Mouse (Mus musculus): ENCODE results near the gene Magi1. TPM values are rescaled to one million over a fixed set of nuclear protein-coding genes. Genes with fewer than 3 reads are reported as not detected.

Magi1 gene
- polyA plus RNA-seq, 1 experiment from 2014 or later, result 23.5 TPM

GRCm38 (mm10) chr6:94183354-94183851, 100.3 kb downstream of the Magi1 start:
- no peak overlapping the region for H3K27ac ChIP-seq (ENCODE audit: low read depth, low read length)
- no peak for DNase-seq (ENCODE audit: low spot score)
- 75% methylated on average over 14 of the region's 14 CpGs for WGBS
- H3K4me1 ChIP-seq (ENCODE audit: control insufficient read depth, insufficient read depth, low read length), result peaks cover 8% of the 10 kb centered on the region; the same call in 1 of the 2 replicates
- H3K9ac ChIP-seq (ENCODE audit: low read length), result no peak overlapping the region
- H3K9me3 ChIP-seq (ENCODE audit: control insufficient read depth, low read length), result no peaks in the 10 kb centered on the region
- no peak for ATAC-seq (ENCODE audit: insufficient read depth, low FRiP score, low TSS enrichment)
- no peaks in the 10 kb centered on the region for H3K36me3 ChIP-seq (ENCODE audit: control insufficient read depth, insufficient read depth, low read length)
- no peaks in the 10 kb centered on the region for H3K27me3 ChIP-seq (ENCODE audit: control insufficient read depth, insufficient read depth, low read length)
- no peak overlapping the region for H3K4me3 ChIP-seq (ENCODE audit: low read depth, low read length)
- no peak overlapping the region for H3K4me2 ChIP-seq (ENCODE audit: low read depth)

- no peaks in the 10 kb centered on the region for H3K27me3 ChIP-seq (ENCODE audit: control insufficient read depth, insufficient read depth, low read length)
- peaks cover 13% of the 10 kb centered on the region for H3K4me1 ChIP-seq (ENCODE audit: control insufficient read depth, insufficient read depth, low read length)
- ATAC-seq (ENCODE audit: insufficient read depth, low FRiP score, low TSS enrichment), result no peak
- no peak overlapping the region for H3K4me2 ChIP-seq (ENCODE audit: low read depth)
- no peaks in the 10 kb centered on the region for H3K9me3 ChIP-seq (ENCODE audit: control insufficient read depth, low read length)
- WGBS, result 18% methylated on average over 2 of the region's 2 CpGs
- H3K9ac ChIP-seq (ENCODE audit: low read length), result no peak overlapping the region
- H3K27ac ChIP-seq (ENCODE audit: low read depth, low read length), result no peak overlapping the region
- DNase-seq (ENCODE audit: low spot score), result no peak
- no peaks in the 10 kb centered on the region for H3K36me3 ChIP-seq (ENCODE audit: control insufficient read depth, insufficient read depth, low read length)
- no peak overlapping the region for H3K4me3 ChIP-seq (ENCODE audit: low read depth, low read length)
Observed at GRCm38 (mm10) chr6:94181673-94182255, 102.0 kb downstream of the Magi1 start.

GRCm38 (mm10) chr6:94180331-94181150, 103.2 kb downstream of the Magi1 start:
- WGBS, result 91% methylated on average over 14 of the region's 14 CpGs
- Histone ChIP-seq H3K27me3 (ENCODE audit: control insufficient read depth, insufficient read depth, low read length) (no peaks in the 10 kb centered on the region), H3K4me3 (ENCODE audit: low read depth, low read length) (no peak overlapping the region), H3K4me1 (ENCODE audit: control insufficient read depth, insufficient read depth, low read length) (peaks cover 13% of the 10 kb centered on the region), H3K9me3 (ENCODE audit: control insufficient read depth, low read length) (no peaks in the 10 kb centered on the region), H3K36me3 (ENCODE audit: control insufficient read depth, insufficient read depth, low read length) (no peaks in the 10 kb centered on the region), H3K27ac (ENCODE audit: low read depth, low read length) (no peak overlapping the region), H3K4me2 (ENCODE audit: low read depth) (no peak overlapping the region), H3K9ac (ENCODE audit: low read length) (no peak overlapping the region)
- no peak for ATAC-seq (ENCODE audit: insufficient read depth, low FRiP score, low TSS enrichment)
- DNase-seq (ENCODE audit: low spot score), result no peak

GRCm38 (mm10) chr6:94177559-94177958, 106.2 kb downstream of the Magi1 start:
- no peak for ATAC-seq (ENCODE audit: insufficient read depth, low FRiP score, low TSS enrichment)
- no peaks in the 10 kb centered on the region for H3K27me3 ChIP-seq (ENCODE audit: control insufficient read depth, insufficient read depth, low read length)
- no peak overlapping the region for H3K4me2 ChIP-seq (ENCODE audit: low read depth)
- 56% methylated on average over 3 of the region's 3 CpGs for WGBS
- H3K27ac ChIP-seq (ENCODE audit: low read depth, low read length), result no peak overlapping the region
- H3K4me3 ChIP-seq (ENCODE audit: low read depth, low read length), result no peak overlapping the region
- no peaks in the 10 kb centered on the region for H3K36me3 ChIP-seq (ENCODE audit: control insufficient read depth, insufficient read depth, low read length)
- DNase-seq (ENCODE audit: low spot score), result no peak
- H3K4me1 ChIP-seq (ENCODE audit: control insufficient read depth, insufficient read depth, low read length), result peaks cover 13% of the 10 kb centered on the region
- no peak overlapping the region for H3K9ac ChIP-seq (ENCODE audit: low read length)
- no peaks in the 10 kb centered on the region for H3K9me3 ChIP-seq (ENCODE audit: control insufficient read depth, low read length)

GRCm38 (mm10) chr6:94176705-94177104, 107.0 kb downstream of the Magi1 start:
- H3K9me3 ChIP-seq (ENCODE audit: control insufficient read depth, low read length), result no peaks in the 10 kb centered on the region
- ATAC-seq (ENCODE audit: insufficient read depth, low FRiP score, low TSS enrichment) (no peak), DNase-seq (ENCODE audit: low spot score) (no peak)
- H3K27ac ChIP-seq (ENCODE audit: low read depth, low read length), result no peak overlapping the region
- H3K27me3 ChIP-seq (ENCODE audit: control insufficient read depth, insufficient read depth, low read length), result no peaks in the 10 kb centered on the region
- H3K4me2 ChIP-seq (ENCODE audit: low read depth), result no peak overlapping the region
- WGBS, result 20% methylated on average over 4 of the region's 4 CpGs
- peaks cover 5% of the 10 kb centered on the region for H3K4me1 ChIP-seq (ENCODE audit: control insufficient read depth, insufficient read depth, low read length)
- H3K36me3 ChIP-seq (ENCODE audit: control insufficient read depth, insufficient read depth, low read length), result no peaks in the 10 kb centered on the region
- H3K9ac ChIP-seq (ENCODE audit: low read length), result no peak overlapping the region
- H3K4me3 ChIP-seq (ENCODE audit: low read depth, low read length), result no peak overlapping the region

- H3K4me3 ChIP-seq (ENCODE audit: low read depth, low read length), result no peak overlapping the region
- no peak overlapping the region for H3K9ac ChIP-seq (ENCODE audit: low read length)
- H3K9me3 ChIP-seq (ENCODE audit: control insufficient read depth, low read length), result no peaks in the 10 kb centered on the region
- no peak overlapping the region for H3K4me2 ChIP-seq (ENCODE audit: low read depth)
- 77% methylated on average over 8 of the region's 8 CpGs for WGBS
- DNase-seq (ENCODE audit: low spot score) (no peak), ATAC-seq (ENCODE audit: insufficient read depth, low FRiP score, low TSS enrichment) (no peak)
- H3K27me3 ChIP-seq (ENCODE audit: control insufficient read depth, insufficient read depth, low read length), result no peaks in the 10 kb centered on the region
- no peaks in the 10 kb centered on the region; the same call in 1 of the 2 replicates for H3K4me1 ChIP-seq (ENCODE audit: control insufficient read depth, insufficient read depth, low read length)
- H3K27ac ChIP-seq (ENCODE audit: low read depth, low read length), result no peak overlapping the region
- no peaks in the 10 kb centered on the region for H3K36me3 ChIP-seq (ENCODE audit: control insufficient read depth, insufficient read depth, low read length)
Observed at GRCm38 (mm10) chr6:94171250-94171649, 112.5 kb downstream of the Magi1 start.

GRCm38 (mm10) chr6:94169581-94170194, 114.0 kb downstream of the Magi1 start:
- Histone ChIP-seq H3K9ac (ENCODE audit: low read length) (no peak overlapping the region), H3K4me3 (ENCODE audit: low read depth, low read length) (no peak overlapping the region), H3K4me2 (ENCODE audit: low read depth) (no peak overlapping the region), H3K9me3 (ENCODE audit: control insufficient read depth, low read length) (no peaks in the 10 kb centered on the region), H3K27me3 (ENCODE audit: control insufficient read depth, insufficient read depth, low read length) (no peaks in the 10 kb centered on the region), H3K27ac (ENCODE audit: low read depth, low read length) (no peak overlapping the region), H3K36me3 (ENCODE audit: control insufficient read depth, insufficient read depth, low read length) (no peaks in the 10 kb centered on the region), H3K4me1 (ENCODE audit: control insufficient read depth, insufficient read depth, low read length) (no peaks in the 10 kb centered on the region)
- DNase-seq (ENCODE audit: low spot score) (no peak), ATAC-seq (ENCODE audit: insufficient read depth, low FRiP score, low TSS enrichment) (no peak)
- WGBS, result 85% methylated on average over 9 of the region's 9 CpGs

- Histone ChIP-seq H3K4me3 (ENCODE audit: low read depth, low read length) (no peak overlapping the region), H3K4me1 (ENCODE audit: control insufficient read depth, insufficient read depth, low read length) (peaks cover 4% of the 10 kb centered on the region; the same call in 1 of the 2 replicates), H3K27ac (ENCODE audit: low read depth, low read length) (no peak overlapping the region), H3K36me3 (ENCODE audit: control insufficient read depth, insufficient read depth, low read length) (no peaks in the 10 kb centered on the region), H3K9me3 (ENCODE audit: control insufficient read depth, low read length) (no peaks in the 10 kb centered on the region), H3K27me3 (ENCODE audit: control insufficient read depth, insufficient read depth, low read length) (no peaks in the 10 kb centered on the region), H3K4me2 (ENCODE audit: low read depth) (no peak overlapping the region), H3K9ac (ENCODE audit: low read length) (no peak overlapping the region)
- WGBS, result 94% methylated on average over 1 of the region's 1 CpGs
- ATAC-seq (ENCODE audit: insufficient read depth, low FRiP score, low TSS enrichment) (no peak), DNase-seq (ENCODE audit: low spot score) (no peak)
Observed at GRCm38 (mm10) chr6:94165951-94166350, 117.8 kb downstream of the Magi1 start.

All from neural tube, embryonic 11.5 days (tissue).